Mouse (Mus musculus): ENCODE measurements around the gene Lamp1. TPM values are rescaled to one million over a fixed set of nuclear protein-coding genes. Genes with fewer than 3 reads are reported as not detected.

The Lamp1 gene
- polyA plus RNA-seq, 1 experiment from 2014 or later, result 290 TPM

DNA sequence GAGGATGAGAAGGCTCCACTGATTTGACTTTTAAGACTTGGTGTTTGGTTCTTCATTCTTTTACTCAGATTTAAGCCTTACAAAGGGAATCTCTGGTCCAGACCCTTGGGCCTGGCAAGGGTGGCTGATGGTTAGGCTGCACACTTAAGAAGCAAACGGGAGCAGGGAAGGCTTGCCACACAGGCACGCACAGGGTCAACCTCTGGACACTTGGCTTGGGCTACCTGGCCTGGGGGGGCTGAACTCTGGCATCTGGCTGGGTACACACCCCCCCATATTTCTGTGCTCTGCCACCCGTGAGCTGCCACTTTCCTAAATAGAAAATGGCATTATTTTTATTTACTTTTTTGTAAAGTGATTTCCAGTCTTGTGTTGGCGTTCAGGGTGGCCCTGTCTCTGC lies 15.8 kb downstream of the Lamp1 start:
- peaks cover 90% of the 10 kb centered on the region for H3K36me3 ChIP-seq
- peaks cover 15% of the 10 kb centered on the region for H3K4me1 ChIP-seq
- 83% methylated on average over 4 of the region's 4 CpGs for WGBS

DNA sequence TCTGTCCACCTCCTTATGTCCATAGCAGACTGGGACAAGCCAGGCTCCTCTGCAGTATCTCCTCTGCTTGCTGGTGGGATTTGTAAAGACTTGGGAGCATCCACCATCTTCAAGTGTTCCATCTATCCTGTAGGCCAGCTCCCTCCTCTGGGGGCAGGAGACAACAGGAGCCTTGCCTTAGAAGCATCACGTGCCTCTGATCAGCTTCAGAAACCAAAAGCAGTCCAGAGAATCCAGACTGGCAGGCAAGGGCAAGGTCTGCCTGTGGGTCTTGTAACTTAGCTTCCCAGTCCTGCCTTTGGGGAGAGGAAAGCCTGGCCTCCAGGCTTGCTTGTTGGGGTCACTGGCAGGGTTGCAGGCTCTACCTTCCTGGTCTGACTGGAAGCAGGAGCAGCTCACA lies 16.7 kb downstream of the Lamp1 start:
- Histone ChIP-seq H3K36me3 (peaks cover 83% of the 10 kb centered on the region), H3K4me3 (no peak overlapping the region), H3K4me1 (peaks cover 15% of the 10 kb centered on the region), H3K9me3 (no peaks in the 10 kb centered on the region), H3K27ac (no peak overlapping the region; the same call in 1 of the 2 replicates), H3K27me3 (ENCODE audit: insufficient read depth, poor library complexity, severe bottlenecking) (no peaks in the 10 kb centered on the region)
- 77% methylated on average over 1 of the region's 1 CpGs for whole genome bisulfite sequencing
- no peak for DNase-seq (ENCODE audit: low spot score)

More for the DNA sequence above, 15.8 kb downstream of the Lamp1 start:
- no peak for DNase-seq (ENCODE audit: low spot score)
- no peak overlapping the region for H3K4me3 ChIP-seq
- no peaks in the 10 kb centered on the region for H3K27me3 ChIP-seq (ENCODE audit: insufficient read depth, poor library complexity, severe bottlenecking)
- H3K27ac ChIP-seq, result no peak overlapping the region
- no peaks in the 10 kb centered on the region for H3K9me3 ChIP-seq

DNA sequence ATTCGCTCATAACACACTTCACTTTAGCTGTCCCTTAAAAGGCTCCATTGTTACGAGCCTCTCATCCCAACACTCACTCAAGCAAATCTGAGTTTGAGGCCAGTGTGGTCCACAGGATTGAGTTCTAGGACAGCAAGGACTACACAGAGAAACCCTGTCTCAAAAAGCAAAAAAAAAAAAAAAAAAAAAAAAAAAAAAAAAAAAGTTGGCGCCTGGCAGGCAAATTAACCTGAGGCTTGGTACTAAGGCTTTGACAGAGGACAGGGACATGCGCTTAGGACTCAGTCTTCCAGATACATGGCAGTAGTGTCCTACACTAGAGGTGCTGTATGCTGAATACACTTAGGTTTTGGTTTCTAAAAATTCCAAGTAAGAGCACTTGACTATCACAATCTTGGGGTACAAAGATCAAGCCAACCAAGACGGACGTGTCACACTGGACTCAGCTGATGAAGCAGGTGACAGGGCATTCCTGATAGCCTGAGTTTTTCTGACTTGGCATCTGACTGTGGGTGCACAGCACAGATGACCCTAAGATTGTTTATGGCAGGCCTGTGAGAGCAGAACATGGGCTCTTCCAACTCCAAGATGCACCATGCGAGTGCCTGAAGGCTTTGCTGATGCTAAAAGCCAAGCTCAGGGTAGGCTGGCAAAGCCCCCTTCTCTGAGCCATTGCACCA lies 18.4 kb downstream of the Lamp1 start:
- H3K4me3 ChIP-seq, result no peak overlapping the region
- WGBS, result 94% methylated on average over 7 of the region's 7 CpGs
- no peaks in the 10 kb centered on the region for H3K9me3 ChIP-seq
- no peak for DNase-seq (ENCODE audit: low spot score)
- H3K27ac ChIP-seq, result no peak overlapping the region
- no peaks in the 10 kb centered on the region for H3K27me3 ChIP-seq (ENCODE audit: insufficient read depth, poor library complexity, severe bottlenecking)
- H3K4me1 ChIP-seq, result peaks cover 27% of the 10 kb centered on the region
- H3K36me3 ChIP-seq, result peaks cover 67% of the 10 kb centered on the region

DNA sequence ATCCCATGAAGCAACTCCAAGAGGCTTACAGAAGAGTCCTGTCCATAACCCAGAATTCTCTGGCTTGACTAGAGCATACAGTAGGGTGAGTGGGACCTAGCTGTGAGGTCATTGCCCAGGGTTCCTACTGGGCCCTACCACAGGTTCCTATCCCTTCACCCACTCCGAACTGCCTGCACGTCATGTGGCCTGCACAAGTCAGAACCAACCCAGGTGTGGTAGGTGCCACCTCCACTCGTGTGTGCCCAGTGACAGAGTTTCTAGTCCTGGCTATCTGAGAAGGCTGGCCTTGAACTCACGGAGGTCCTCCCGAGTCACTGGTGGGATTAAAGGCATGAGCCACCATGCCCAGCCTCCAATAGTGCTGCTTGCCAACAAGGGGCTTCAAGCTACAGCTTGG lies 19.2 kb downstream of the Lamp1 start:
- no peaks in the 10 kb centered on the region for H3K9me3 ChIP-seq
- no peak overlapping the region for H3K4me3 ChIP-seq
- no peak overlapping the region for H3K27ac ChIP-seq
- H3K4me1 ChIP-seq, result peaks cover 30% of the 10 kb centered on the region
- no peaks in the 10 kb centered on the region for H3K27me3 ChIP-seq (ENCODE audit: insufficient read depth, poor library complexity, severe bottlenecking)
- 92% methylated on average over 5 of the region's 5 CpGs for WGBS
- no peak for DNase-seq (ENCODE audit: low spot score)
- peaks cover 63% of the 10 kb centered on the region for H3K36me3 ChIP-seq

DNA sequence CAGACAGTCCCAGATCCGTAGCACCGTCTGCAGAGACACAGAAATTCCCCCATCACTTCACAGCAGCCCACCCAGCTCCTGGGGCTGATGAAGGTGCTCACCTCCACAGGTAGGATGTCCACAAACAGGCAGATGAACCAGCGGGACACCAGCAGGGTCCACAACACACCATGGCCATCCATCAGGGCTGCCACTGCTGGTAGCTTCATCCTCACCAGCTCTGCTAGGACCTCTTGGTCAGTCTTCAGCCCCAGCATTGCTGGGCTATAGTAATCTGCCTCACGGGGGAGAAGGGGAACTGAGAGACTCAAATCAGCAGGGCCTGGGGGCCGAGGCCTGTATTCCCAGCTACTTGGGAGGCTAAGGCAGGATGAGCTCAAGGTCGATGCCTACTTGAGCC lies 20.5 kb downstream of the Lamp1 start:
- 66% methylated on average over 6 of the region's 6 CpGs for WGBS
- H3K4me3 ChIP-seq, result no peak overlapping the region
- H3K9me3 ChIP-seq, result no peaks in the 10 kb centered on the region
- H3K36me3 ChIP-seq, result peaks cover 54% of the 10 kb centered on the region
- peaks cover 30% of the 10 kb centered on the region for H3K4me1 ChIP-seq
- H3K27ac ChIP-seq, result peak overlapping the region; percentile 52; the same call in 1 of the 2 replicates
- DNase-seq (ENCODE audit: low spot score), result no peak
- H3K27me3 ChIP-seq (ENCODE audit: insufficient read depth, poor library complexity, severe bottlenecking), result no peaks in the 10 kb centered on the region

DNA sequence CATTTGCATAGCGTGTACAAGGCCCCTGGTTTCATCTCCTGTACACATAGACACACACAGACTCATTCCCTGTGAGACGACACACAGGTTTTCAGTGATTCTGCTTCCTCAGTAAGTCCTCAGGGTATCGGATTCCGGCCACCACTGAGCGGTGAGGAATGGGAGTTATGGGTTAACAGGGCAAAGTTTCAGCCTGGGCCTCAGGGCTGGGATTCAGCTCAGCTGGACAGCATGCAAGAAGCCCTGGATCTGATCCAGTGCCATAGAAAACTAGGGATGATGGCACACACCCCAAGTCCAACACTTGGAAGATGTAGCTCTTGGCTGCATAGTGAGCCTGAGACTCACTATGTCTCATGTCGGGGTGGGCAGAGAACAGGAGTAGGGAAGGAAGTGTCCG lies 21.0 kb downstream of the Lamp1 start:
- no peak for DNase-seq (ENCODE audit: low spot score)
- no peaks in the 10 kb centered on the region for H3K27me3 ChIP-seq (ENCODE audit: insufficient read depth, poor library complexity, severe bottlenecking)
- no peak overlapping the region for H3K4me3 ChIP-seq
- 80% methylated on average over 7 of the region's 7 CpGs for WGBS
- peaks cover 30% of the 10 kb centered on the region for H3K4me1 ChIP-seq
- H3K27ac ChIP-seq, result peak overlapping the region; percentile 52
- H3K9me3 ChIP-seq, result no peaks in the 10 kb centered on the region
- H3K36me3 ChIP-seq, result peaks cover 54% of the 10 kb centered on the region

DNA sequence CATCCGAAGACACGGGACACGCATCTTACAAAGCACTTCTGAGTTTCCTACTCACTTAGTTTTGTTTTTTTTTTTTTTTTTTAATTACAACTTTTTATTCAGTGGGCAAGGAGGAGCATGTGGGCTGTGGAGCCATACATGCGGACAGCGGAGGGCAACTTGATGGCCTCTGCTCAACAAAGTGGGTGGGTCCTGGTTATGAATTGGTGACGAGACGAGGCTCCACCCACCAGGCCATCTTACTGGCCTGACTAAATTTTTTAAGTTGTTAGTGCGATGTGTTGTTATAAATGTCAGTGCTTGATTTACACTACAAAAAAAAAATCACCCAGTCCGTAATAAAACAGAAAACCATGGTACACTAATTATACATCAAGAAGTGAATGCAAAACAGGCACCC lies 21.4 kb downstream of the Lamp1 start:
- Histone ChIP-seq H3K27me3 (ENCODE audit: insufficient read depth, poor library complexity, severe bottlenecking) (no peaks in the 10 kb centered on the region), H3K9me3 (no peaks in the 10 kb centered on the region), H3K4me3 (no peak overlapping the region), H3K27ac (peak overlapping the region; percentile 72; the same call in 1 of the 2 replicates), H3K36me3 (peaks cover 54% of the 10 kb centered on the region), H3K4me1 (peaks cover 30% of the 10 kb centered on the region)
- WGBS, result 80% methylated on average over 9 of the region's 9 CpGs
- DNase-seq (ENCODE audit: low spot score), result no peak

DNA sequence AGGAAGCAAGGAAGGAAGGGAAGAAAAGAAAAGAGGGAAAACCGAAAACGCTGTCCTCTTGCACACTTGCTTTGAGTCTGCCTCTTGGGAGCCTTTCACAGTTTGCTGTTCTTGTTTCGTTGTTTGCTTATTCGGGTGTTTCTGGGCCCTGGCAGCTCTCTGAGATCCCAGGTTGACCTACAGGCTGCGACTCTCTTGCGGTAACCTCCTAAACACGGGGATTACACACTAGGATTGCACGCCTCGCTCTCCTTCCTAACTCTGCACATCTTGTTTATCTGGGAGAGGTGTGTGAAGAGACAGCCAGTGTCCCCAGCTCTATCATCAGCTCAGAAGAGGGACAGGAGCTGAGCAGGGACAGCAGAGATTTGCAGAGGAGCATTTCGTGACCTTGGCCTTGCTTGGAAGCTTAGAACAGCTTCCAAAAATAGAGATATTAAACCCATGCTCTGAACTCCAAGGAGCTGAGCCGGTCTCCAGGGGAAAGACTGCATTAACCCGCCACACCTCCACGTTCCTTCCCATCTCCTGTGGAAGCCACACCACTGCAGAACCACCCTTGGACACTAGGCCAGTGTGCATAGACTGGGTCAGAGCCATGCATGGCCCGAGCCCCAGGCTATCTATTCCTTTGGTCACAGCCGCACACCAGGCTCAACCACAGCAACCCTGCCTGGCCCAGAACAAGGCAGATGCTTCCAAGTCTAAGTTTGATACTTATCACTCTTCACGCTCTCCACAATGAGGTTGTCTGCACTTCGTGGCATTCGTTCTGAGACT lies 22.1 kb downstream of the Lamp1 start:
- 46% methylated on average over 18 of the region's 18 CpGs for WGBS
- no peaks in the 10 kb centered on the region for H3K27me3 ChIP-seq (ENCODE audit: insufficient read depth, poor library complexity, severe bottlenecking)
- peaks cover 30% of the 10 kb centered on the region for H3K4me1 ChIP-seq
- peaks cover 54% of the 10 kb centered on the region for H3K36me3 ChIP-seq
- no peak overlapping the region for H3K4me3 ChIP-seq
- peak overlapping the region; percentile 72 for H3K27ac ChIP-seq
- H3K9me3 ChIP-seq, result no peaks in the 10 kb centered on the region
- DNase-seq (ENCODE audit: low spot score), result no peak

DNA sequence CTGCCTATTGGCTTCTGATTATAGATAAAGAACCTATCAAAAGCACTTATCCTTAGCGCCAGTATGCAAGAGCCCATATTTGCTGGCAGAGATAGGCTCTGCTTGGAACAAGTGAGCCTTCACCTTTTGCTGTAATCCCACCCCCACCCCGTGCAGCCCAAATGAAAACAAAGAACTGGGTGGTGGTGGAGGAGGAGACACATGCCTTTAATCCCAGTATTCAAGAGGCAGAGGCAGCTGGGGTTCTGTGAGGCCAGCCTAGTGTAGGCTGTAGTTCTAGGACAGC lies 22.7 kb downstream of the Lamp1 start:
- no peak for DNase-seq (ENCODE audit: low spot score)
- WGBS, result 25% methylated on average over 2 of the region's 2 CpGs

DNA sequence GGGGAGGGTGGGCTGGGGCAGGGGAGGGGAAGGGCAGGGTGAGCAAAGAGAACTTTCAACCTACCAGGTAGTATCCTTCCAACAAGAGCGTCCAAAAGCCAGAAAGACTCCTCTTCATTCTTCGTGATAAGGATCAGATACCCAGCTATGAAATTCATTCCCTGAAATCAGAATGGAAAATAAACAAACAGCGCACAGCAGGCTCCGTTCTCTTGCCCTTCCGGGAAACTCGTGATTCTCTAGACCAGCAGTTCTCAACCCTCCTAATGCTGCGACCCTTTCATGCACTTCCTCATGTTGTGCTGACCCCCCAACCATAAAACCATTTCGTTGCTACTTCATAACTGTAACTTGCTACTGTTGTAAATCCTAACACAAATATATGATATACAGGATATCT lies 27.9 kb downstream of the Lamp1 start:
- H3K4me3 ChIP-seq, result no peak overlapping the region
- peaks cover 57% of the 10 kb centered on the region for H3K36me3 ChIP-seq
- no peaks in the 10 kb centered on the region for H3K9me3 ChIP-seq
- DNase-seq (ENCODE audit: low spot score), result no peak
- no peak overlapping the region for H3K27ac ChIP-seq
- WGBS, result 84% methylated on average over 8 of the region's 8 CpGs
- H3K4me1 ChIP-seq, result peaks cover 8% of the 10 kb centered on the region
- H3K27me3 ChIP-seq (ENCODE audit: insufficient read depth, poor library complexity, severe bottlenecking), result no peaks in the 10 kb centered on the region

More for the DNA sequence above, 22.7 kb downstream of the Lamp1 start:
- Histone ChIP-seq H3K27ac (peak overlapping the region; percentile 72), H3K4me3 (no peak overlapping the region), H3K36me3 (peaks cover 53% of the 10 kb centered on the region), H3K9me3 (no peaks in the 10 kb centered on the region), H3K27me3 (ENCODE audit: insufficient read depth, poor library complexity, severe bottlenecking) (no peaks in the 10 kb centered on the region), H3K4me1 (peaks cover 30% of the 10 kb centered on the region)

DNA sequence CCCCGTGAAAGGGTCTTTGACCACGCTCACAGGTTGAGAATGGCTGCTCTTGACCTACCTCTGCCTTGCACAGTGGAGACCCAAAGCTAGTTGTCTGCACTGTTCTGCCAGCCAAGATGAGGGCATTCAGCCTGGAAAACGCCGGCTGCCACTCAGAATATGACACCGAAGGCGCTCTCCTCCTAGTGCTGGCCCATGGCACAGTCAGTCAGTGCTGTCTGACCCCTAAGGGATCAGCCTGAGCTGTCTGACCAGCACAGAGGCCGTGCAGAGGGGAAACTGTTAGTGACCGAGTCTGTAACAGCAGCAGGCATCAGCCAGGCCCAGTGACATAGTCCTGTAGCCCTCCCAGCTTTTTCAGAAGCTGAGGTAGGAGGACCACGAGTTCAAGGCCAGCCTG lies 28.3 kb downstream of the Lamp1 start:
- Histone ChIP-seq H3K9me3 (no peaks in the 10 kb centered on the region), H3K36me3 (peaks cover 61% of the 10 kb centered on the region)

DNA sequence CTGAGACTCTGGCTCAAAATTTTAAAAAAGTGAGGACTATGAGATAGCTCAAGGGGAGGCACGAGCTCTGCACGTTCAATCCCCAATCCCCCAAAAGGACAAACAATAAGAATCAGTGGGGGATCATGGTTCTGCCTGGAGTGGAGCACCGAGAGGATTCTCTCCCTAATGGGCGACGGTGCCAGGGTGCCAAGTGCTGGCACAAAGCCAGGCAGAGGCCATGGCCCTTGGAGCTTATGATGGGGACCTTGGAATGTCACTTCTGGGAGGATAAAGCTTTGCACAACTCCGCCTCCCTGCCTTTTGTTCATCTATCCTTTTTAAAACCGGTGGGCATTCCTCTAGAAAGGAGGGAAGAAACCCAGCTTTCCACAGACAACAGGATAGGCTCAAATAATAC lies 28.7 kb downstream of the Lamp1 start:
- peaks cover 64% of the 10 kb centered on the region for H3K36me3 ChIP-seq
- no peak overlapping the region for H3K4me3 ChIP-seq
- H3K27ac ChIP-seq, result no peak overlapping the region
- whole genome bisulfite sequencing, result 76% methylated on average over 7 of the region's 7 CpGs
- DNase-seq (ENCODE audit: low spot score), result no peak
- H3K9me3 ChIP-seq, result no peaks in the 10 kb centered on the region
- H3K4me1 ChIP-seq, result 0 out of 2 replicates have a peak, but pooled peaks cover under 1% of the 10 kb centered on the region
- no peaks in the 10 kb centered on the region for H3K27me3 ChIP-seq (ENCODE audit: insufficient read depth, poor library complexity, severe bottlenecking)

More for the DNA sequence above, 28.3 kb downstream of the Lamp1 start:
- no peak overlapping the region for H3K27ac ChIP-seq
- no peak for DNase-seq (ENCODE audit: low spot score)
- peaks cover 4% of the 10 kb centered on the region; the same call in 1 of the 2 replicates for H3K4me1 ChIP-seq
- no peaks in the 10 kb centered on the region for H3K27me3 ChIP-seq (ENCODE audit: insufficient read depth, poor library complexity, severe bottlenecking)
- no peak overlapping the region for H3K4me3 ChIP-seq
- WGBS, result 75% methylated on average over 9 of the region's 9 CpGs

DNA sequence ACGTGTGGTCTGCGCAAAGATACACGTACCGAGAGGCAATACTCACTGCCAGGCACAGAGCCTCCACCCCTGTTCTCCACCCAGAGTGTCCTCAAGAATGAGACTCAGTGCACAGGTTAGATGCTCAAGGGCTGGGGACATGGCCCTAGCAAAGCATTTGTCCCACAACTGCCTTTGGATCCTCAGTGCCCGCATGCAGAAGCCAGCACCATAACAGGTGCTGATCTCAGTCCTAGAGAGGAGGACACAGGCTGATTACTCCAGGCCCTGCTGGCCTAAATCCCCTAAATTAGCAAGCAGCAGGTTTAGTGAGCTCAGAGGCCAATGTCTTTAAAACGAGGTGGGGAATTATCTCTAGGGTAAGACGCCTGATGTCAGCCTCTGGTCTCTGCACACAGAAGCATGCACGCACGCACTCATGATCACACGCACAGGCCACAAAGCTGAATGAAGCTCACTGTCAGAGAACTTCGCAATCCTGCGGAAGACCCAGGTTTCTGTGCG lies 29.1 kb downstream of the Lamp1 start:
- H3K27ac ChIP-seq, result no peak overlapping the region
- H3K36me3 ChIP-seq, result peaks cover 63% of the 10 kb centered on the region
- H3K4me3 ChIP-seq, result no peak overlapping the region
- no peak for DNase-seq (ENCODE audit: low spot score)
- no peaks in the 10 kb centered on the region for H3K9me3 ChIP-seq
- 91% methylated on average over 13 of the region's 13 CpGs for WGBS
- H3K27me3 ChIP-seq (ENCODE audit: insufficient read depth, poor library complexity, severe bottlenecking), result no peaks in the 10 kb centered on the region
- no peaks in the 10 kb centered on the region for H3K4me1 ChIP-seq

Measured in heart, embryonic 10.5 days (tissue).